Mouse (Mus musculus): ENCODE measurements around the gene Fat3.

Fat3 gene

GRCm38 (mm10) chr9:16014115-16014514 lies 487.0 kb downstream of the Fat3 start:
- CTCF ChIA-PET, result no interaction called here

- CTCF ChIA-PET, result interaction anchor here (0.6 kb wide), 1 partner anchor 50 kb away, joined by 15 read pairs; no protein-coding TSS in a partner anchor
These were observed 489.7 kb downstream of the Fat3 start for GRCm38 (mm10) chr9:16011382-16011781.

GRCm38 (mm10) chr9:16007516-16007915 lies 493.6 kb downstream of the Fat3 start:
- CTCF ChIA-PET, result no interaction called here

GRCm38 (mm10) chr9:16002991-16003390 lies 498.1 kb downstream of the Fat3 start:
- CTCF ChIA-PET, result no interaction called here

- CTCF ChIA-PET, result no interaction called here
These were observed 506.3 kb downstream of the Fat3 start for GRCm38 (mm10) chr9:15994762-15995161.

- CTCF ChIA-PET, result no interaction called here
These were observed 506.9 kb downstream of the Fat3 start for GRCm38 (mm10) chr9:15994177-15994576.

GRCm38 (mm10) chr9:15992158-15992846 lies 508.8 kb downstream of the Fat3 start:
- CTCF ChIA-PET, result no interaction called here

GRCm38 (mm10) chr9:15978317-15978716 lies 522.8 kb downstream of the Fat3 start:
- CTCF ChIA-PET, result no interaction called here

- CTCF ChIA-PET, result no interaction called here
These were observed 524.0 kb downstream of the Fat3 start for GRCm38 (mm10) chr9:15976959-15977663.

- CTCF ChIA-PET, result no interaction called here
These were observed 525.1 kb downstream of the Fat3 start for GRCm38 (mm10) chr9:15975999-15976398.

GRCm38 (mm10) chr9:15972201-15972600 lies 528.9 kb downstream of the Fat3 start:
- CTCF ChIA-PET, result no interaction called here

GRCm38 (mm10) chr9:15971393-15971792 lies 529.7 kb downstream of the Fat3 start:
- CTCF ChIA-PET, result interaction anchor here (0.6 kb wide), 1 partner anchor 23 kb away, joined by 5 read pairs; no protein-coding TSS in a partner anchor

- CTCF ChIA-PET, result no interaction called here
These were observed 536.9 kb downstream of the Fat3 start for GRCm38 (mm10) chr9:15964198-15964597.

- CTCF ChIA-PET, result no interaction called here
These were observed 538.2 kb downstream of the Fat3 start for GRCm38 (mm10) chr9:15962886-15963285.

- CTCF ChIA-PET, result no interaction called here
These were observed 542.8 kb downstream of the Fat3 start for GRCm38 (mm10) chr9:15958224-15958787.

GRCm38 (mm10) chr9:15957816-15958215 lies 543.3 kb downstream of the Fat3 start:
- CTCF ChIA-PET, result no interaction called here

GRCm38 (mm10) chr9:15955147-15955782 lies 545.8 kb downstream of the Fat3 start:
- CTCF ChIA-PET, result interaction anchor here (0.6 kb wide), 1 partner anchor 74 kb away, joined by 4 read pairs; no protein-coding TSS in a partner anchor

GRCm38 (mm10) chr9:15954338-15954704 lies 546.8 kb downstream of the Fat3 start:
- CTCF ChIA-PET, result no interaction called here

GRCm38 (mm10) chr9:15953585-15954337 lies 547.3 kb downstream of the Fat3 start:
- CTCF ChIA-PET, result no interaction called here

- CTCF ChIA-PET, result interaction anchor here (0.7 kb wide), 1 partner anchor 23 kb away, joined by 5 read pairs; no protein-coding TSS in a partner anchor
These were observed 553.0 kb downstream of the Fat3 start for GRCm38 (mm10) chr9:15948086-15948485.

- CTCF ChIA-PET, result no interaction called here
These were observed 556.9 kb downstream of the Fat3 start for GRCm38 (mm10) chr9:15944182-15944581.

Measured in spleen, embryonic (tissue).